Mouse (Mus musculus): ENCODE data around the gene Zfhx3.

Gene Zfhx3

DNA sequence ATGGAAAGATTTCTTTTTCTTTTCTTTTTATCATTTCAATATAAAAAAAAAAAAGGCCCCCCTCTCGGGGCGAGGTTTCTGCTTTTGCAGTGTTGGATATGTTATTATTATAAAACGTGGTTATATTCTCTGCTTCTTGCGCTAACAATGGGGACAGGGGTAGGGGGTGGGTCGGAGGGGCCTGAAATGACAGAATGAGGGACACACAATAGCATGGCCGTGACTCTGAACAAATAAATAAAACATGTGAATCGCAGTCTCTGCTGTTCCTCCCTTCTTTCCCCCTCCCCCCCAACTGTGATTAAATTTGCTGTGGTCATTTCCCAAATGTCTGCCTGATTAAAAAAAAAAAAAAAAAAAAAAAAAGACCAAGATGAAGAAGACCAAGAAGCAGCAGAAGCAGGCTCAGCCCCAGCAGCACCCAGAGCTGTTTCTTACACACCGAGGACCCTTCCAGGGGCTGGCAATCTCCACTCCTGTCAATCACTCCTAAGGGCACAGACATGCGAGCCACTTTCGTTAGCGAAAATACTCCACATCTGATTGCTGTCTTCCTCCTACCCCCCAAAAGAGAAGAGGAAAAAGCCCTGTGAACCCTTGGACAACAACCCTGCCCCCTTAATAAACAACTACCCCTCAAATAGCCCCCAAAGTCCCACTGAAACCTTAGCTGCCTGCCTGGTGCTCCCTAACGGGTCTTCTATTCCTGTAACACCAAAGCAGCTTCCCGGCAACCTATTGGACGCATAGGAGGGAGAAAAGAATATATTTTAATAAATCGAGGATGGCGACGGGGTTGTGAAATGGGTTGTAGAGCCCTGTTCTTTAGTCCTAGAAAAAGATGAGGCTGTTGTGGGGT lies 302.4 kb downstream of the Zfhx3 start:
- no peak for DNase-seq

DNA sequence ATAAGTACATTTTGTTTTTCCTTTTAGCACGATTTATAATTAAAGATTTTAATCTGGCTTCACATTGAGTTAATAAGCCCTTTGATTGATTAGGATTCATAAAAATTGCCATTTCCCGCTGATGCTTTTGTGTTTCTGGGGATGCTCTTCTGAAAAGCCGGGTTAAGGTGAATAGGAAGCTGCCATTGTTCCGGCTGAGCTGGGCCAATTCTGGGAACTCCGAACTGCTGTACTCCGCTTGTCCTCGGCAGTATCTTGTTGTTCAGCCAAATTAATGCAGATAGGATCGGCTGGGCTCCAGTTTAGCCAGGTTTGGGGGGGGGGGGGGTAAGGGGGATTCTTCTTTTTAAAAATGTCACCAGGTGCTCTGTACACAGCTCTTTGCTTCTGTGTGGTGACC lies 303.1 kb downstream of the Zfhx3 start:
- no peak for DNase-seq

DNA sequence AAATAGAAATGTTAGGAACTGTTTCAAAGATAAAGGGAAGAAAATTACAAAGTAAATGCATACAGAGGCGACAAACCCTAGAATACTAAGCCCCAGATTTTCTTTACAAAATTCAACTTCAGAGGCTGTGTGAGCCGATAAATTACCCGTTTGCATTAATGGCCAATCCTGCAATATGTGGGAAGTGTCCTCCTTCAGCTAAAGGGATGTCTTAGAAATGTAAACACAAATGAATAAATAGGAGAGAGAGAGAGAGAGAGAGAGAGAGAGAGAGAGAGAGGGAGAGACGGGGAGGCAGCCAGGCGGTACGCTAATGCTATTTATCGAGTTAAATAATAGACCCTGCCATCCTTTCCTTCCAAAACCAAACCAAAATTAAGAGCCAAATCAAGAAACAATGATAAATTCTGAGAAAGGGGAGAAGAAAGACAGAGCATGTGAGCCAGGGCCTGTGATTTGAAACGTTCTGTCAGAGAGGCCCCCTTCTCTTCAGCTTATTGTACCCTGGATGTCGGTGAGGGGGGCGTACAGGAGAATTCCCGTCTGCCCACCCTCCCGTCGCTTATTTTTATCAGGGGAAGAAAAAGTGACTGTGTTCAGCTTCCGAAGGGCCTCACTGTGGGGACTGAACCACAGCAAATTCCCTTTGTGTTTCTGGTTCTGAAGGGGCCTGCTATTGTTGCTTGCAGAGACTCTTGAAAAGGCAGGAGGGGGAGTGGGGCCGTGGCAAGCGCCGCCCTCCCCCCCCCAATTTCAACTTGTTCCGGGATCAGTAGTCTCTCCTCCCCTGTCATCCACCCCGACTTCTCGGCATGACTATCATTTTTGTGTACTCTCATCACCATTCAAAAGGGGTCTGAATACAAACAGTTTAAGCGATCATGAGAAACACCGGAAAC lies 303.8 kb downstream of the Zfhx3 start:
- no peak for DNase-seq

DNA sequence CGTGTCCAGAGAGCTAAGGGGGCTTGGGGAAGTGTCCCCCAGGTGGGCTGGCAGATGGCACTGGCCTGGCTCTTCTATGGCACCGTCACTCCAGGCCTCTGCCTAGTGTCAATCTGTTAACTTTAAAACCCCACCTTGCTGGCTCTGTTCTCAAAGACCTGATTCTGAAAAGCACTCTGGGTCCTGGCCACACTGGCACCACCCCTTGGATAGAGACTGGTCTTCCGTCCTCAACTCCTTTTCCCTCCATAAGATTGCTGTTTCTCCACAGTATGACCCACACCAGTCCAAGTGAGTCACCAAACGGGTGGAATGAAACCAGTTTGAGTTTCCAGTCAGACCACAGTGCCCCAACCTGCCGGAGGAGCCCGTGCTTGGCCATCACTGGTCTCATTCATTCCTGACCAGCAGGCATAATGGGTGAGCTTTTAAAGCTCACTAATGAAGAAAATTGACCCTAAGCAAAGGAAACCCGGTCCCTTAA lies 304.5 kb downstream of the Zfhx3 start:
- no peak for DNase-seq

DNA sequence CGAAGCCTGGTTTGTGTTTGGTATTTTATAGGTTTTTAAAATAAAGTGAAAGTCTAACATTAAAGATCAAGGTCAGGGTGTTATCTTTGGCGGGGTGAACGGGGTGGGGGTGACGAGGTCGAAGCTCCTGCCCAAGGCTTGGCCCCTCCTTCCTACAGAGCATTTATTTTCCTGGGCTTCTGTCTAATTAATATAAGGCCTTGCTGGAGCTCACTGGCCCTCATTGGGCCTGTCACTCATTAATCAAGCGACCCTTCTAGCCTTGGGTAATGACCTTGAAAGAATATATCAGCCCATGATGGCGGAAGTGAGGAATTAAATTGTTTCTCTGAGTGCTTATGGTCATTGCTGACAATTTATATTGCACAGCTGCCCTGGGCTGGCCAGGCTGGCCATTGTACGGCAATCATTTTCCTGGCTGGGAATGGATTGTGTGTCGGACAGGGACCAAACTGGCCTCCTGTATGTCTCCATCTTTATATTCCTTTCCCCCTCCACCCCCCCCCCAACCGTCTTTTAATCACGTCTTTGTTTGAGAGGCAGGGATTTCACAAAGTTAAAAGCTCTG lies 322.2 kb downstream of the Zfhx3 start:
- no peak for DNase-seq

DNA sequence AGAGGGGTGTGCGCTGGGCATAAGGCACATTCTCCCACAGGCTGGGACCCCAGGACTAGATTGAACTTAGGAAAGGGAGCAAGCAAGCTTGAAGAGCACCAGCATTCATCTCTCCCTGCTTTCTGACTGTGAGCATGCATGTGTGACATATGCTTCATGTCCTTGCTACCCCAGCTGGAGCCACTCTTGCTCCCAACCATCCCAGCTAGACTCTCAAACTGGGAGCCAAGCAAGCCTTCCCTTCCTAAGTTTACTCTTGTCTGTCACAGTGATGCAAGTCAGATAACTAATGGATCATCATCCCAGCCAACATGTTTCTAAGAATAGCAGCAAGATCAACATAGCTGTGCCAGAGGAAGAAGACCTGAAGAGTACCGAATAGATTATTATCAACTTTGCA lies 335.5 kb downstream of the Zfhx3 start:
- no peak for DNase-seq

DNA sequence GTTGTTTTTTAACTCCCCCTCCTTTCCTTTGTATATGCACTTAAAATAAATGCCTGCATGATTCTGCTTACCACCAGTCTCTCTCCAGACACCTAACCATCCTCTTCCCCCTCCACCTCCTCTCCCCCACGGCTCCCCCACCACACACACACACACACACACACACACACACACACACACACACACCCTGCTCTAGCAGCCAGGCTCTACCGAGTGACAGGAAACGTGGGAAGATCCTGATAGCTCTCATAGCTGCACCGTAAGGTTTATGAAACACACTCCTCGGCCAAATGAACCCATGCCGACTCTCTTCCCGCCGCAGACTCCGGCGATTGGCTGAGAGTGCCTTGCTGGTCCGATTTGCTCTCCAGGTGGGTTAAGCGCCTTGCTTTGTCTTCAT lies 339.5 kb downstream of the Zfhx3 start:
- DNase-seq: no peak

DNA sequence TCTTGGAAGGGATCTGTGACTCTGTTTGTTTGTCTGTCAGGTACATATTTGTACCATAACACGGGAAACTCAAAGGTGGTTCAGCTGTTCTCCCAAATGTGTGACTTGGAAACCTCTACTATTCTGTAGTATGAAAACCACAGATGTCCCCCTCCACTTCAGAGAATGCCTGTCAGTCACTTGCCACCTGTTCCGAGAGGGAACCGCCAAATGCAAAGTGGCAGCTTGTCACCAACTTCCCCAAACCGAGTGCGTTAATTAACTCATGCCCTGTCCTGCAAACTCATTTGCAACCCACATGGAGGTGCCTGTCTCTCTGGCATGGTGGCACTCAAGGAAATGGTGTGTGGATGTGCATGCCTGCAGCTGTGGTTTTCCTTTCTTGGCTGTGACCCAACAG lies 343.7 kb downstream of the Zfhx3 start:
- DNase-seq: no peak

DNA sequence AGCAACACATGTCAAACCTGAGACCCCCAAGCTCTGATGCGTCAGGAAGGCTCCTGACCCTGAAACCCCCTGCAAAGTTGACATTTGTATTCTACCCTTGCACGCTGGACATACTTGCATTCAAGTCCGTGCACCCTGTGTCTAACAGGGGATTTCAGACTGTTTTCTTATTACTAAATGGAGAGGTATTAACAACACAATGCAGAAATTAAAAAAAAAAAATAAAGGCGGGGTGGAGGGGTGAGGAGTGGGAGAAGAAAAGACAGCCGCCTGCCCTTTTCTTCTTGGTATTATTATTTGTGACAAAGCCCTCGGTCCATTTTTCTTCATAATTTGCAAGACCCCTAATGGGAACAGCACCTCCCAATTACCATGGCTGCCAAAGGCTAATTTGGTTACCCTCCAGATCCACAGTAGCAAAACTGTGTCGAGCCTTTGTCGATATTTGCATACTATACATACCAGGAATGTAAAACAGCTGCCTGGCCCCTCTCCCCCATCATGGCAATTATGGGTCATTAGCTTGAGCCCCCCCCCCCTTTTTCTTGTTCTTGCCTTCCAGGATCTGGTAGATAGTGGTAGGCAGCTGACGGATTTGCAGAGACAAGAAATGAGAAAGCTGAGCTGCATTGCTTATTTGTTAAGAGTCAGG lies 358.6 kb downstream of the Zfhx3 start:
- no peak for DNase-seq

DNA sequence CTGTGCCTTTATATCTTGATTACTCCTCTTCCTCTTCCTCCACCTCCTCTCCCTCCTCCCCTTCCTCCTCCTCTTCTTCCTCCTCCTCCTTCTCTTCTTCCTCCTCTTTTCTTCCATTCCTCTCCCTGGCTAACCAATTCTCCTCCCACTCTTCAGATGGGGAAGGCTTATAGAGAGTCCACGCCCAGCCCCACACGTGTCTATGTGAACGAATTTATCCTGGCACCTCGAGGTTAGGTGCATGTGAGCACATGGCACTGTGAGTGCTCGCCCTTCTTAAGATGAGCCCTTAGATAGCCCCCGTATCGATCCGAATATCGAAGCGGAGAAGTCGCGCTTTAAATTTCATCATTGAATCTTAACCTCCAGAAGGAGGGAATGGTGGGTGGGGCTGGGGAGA lies 359.2 kb downstream of the Zfhx3 start:
- DNase-seq: no peak

DNA sequence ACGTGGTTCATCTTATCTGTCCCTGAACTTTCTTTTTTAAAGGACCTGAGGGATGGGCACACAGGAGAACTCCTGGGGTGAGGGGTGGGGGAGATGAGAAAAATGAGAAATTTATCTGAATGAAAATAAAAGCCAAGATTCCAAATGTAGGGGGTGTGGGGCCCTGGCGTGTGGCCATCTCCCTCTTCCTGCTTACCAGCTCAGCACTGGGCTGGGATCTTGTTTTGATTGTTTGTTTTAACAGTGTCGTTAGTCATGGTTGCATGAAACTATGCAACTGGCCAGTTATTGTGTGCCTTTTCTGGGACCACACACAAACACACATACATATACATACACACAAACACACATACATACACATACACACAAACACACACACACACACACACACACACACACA lies 362.9 kb downstream of the Zfhx3 start:
- DNase-seq: no peak

DNA sequence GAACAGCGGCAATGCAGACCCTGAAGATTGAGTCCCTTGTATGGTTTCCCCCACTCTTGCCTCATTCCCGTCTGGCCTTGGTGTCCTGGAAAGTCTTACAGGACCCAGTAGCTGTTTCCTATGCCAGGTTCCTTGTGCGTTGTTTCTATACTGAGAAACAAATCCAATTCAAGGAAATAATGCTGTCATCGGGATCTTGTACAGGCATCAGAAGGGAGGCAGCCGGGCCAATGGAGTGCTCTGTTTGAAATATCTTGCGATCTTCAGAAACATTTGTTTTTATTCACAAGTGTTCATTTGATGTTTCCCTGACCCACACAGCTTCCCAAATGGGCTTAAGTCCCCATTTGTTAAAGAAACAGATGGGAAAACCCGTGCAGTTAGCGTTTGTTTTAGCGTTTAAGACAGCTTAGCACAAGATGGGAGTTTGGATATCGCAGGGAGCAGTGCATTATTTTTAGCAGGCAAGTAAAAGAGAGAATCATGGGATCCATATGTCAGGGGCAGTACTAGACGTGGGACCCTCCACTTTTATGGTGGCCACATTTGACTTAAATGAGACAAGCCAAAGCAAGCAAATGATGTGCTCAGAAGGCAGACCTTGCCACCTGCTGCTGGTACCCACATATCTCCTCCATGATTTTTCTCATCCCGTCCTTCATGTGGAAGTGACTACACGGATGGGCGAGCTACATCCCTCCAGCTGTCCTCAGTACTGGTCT lies 367.2 kb downstream of the Zfhx3 start:
- no peak for DNase-seq

DNA sequence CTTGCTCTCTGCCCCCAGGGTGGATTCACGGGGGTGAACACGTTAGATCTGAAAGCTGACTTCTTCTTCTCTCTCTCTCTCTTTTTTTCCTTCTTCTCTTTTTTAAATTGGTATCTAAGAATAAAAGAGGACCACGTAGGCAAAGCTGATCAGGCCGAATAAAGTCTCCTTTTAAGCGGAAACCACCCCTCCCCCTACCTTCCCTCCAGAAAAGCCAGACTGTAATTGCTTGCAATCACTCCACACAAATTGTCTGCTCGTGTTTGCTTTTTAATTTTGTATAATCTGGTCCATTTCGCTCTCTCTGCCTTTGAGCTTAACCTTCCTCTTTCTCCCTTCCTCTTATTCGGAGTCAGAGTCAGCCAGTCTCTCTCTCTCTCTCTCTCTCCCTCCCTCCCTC lies 372.6 kb downstream of the Zfhx3 start:
- DNase-seq: no peak

DNA sequence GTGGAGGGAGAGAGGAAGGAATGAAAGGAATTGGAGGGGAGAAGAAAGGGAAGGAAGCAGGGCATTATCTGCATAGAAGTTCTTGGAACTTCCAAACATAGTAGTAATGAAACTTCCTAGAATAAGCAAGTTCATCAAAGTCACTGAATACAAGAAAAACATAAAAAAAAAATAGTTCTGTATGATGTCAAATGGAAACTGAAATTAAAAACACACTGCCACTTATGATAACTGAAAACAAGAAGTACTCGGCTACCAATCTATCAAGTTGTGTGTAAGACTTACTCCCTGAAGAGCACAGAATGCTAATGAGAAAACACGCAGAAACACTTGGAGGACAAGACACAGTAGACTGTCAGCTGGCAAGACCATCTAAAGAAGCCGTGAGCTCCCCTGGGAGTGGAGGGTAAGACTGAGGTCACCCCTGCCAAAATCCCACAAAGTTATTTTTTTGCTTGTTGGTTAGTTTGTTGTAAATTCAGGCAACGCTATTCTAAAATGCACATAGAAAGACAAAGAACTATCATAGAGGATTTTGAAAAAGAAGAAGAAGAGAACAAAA lies 375.2 kb downstream of the Zfhx3 start:
- no peak for DNase-seq

DNA sequence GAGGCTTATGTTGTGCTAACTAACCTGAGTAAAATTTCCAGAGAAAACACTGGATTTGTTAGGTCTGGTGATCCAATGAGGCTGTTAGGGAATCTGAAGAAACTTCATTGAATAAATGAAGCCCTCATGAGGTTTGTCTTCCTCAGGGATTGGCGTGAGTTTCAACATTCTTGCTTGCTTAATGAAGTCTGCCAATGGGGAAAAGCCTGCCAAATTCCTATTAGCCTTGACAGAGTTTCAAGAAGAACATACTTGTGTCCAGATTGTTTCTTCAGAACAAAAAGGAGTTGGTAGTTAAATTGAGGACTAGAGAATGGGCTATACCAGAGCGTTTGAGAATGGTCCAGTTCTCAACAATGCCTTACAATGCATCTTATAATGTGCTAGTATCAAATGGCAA lies 385.3 kb downstream of the Zfhx3 start:
- no peak for DNase-seq

DNA sequence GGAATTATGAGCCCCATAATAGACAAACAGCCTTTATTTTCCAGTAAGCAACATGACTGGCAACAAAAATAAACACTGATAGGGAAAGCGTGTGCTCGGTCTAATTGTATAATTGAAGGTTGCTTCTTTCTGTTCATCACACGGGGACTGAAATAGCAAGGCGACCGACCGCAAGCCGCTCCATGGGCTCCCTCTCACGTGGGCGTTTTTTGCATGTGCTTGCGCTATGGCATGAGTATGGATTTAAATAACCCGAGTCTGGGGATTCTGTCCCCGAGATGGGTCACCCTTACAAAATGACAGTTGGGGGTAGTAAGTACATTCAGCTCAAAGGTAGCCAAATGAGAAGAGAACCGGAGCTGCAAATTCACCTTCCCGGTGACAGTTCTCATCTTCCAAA lies 405.9 kb downstream of the Zfhx3 start:
- DNase-seq: no peak

DNA sequence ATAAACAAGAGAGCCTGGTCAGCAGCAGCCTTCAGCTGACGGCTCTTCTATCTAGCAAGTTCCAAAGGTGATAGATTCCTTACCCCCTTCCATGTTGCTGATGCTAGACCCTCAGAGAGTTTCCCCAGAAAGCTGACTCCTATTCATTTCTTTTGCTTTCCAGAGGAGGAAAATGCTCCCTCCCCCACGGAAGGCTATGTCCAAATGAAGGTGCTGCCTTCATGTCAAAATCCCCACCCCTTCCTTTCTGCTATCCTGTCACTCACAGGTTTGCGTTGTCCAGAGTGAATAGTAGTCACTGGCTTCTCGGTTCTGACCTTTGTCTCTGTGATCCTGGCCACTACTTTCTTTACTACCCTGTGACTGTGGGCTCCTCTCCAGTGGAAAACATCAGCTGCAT lies 406.3 kb downstream of the Zfhx3 start:
- no peak for DNase-seq

DNA sequence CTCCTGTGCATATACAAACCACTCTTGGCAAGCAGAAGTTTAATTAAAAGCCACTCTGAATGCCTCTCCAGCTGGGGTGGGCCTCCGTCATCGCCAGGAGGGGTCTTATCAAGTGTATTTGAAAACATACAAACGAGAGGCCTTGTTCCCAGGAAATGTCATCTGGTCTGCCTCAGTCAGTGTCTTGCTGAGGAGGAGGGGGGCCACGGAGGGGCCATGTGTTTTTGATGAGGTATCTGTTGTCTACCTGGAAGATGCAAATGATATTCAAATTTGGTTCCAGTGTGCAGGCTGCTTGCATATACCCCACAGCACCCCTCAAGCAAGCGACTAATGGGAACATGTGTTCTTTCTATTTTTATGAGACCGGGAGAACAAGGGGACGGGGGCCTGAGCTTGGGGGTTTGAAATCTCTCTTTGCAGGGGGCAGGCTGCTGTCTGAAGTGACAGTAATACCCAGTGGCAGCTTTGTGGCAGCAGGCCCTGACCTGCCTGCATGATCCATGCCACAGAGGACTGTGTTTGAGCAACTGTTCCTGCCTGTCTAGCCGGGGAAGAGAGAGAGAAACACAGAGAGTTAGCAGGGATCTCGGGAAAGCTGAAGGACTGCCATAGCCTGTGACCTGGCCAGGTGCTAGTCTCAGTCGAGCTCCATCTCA lies 412.8 kb downstream of the Zfhx3 start:
- DNase-seq: no peak

DNA sequence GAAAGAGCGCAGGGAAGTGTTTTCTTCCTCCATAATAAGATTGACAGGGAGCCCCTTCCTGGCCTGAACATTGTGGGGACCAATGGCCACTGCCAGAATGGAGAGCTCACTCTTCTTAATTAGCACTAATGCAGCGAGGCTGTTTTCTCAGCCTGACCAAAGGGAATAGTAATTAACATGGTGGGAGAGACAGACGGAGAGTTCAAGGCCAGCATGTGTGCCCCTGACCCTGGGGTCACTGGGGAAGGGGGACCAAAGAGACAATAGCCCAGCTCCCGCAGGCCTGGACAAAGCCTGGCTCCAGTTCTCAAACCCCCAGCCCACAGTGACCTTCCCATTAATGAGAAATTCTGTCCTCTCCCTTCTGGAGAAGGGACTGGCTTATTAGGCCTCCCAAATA lies 419.0 kb downstream of the Zfhx3 start:
- no peak for DNase-seq

DNA sequence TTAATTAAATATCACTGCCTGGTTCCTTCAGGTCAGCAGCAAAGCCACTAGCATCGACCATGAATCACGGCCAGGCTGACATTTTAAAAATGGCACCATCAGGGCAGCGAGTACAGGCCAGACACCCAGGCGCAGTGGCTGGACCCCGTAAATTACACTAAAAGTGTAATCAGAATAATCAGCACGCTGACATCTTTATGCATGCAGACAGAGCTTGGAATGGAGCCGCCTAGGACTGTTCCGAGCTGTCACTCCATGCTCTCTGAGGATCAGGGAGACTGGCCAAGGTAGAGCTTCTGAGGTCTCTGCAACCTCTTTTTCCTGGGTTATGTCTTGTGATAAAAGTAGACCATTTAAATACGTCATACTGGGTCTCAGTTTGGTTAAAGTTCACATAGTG lies 420.0 kb downstream of the Zfhx3 start:
- DNase-seq: no peak

DNA sequence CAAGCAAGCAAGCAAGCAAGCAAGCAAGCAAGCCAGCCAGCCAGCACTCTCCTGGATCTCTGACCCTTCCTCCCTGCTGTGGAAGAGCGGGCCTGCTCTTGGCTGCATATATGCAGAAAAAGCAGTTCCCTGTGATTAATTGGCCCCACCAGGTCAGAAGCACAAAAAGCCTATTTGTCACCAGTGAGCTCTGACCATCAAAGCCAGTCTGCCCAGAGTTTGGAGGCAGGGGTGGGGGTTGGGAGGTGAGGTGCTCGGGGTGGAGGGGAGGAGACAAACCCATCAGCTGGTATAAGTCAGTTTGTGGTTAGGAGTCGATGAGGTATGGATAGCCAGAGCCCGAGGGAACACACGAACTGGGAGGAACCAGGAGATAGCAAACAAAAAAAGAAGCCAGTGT lies 421.0 kb downstream of the Zfhx3 start:
- DNase-seq: no peak

DNA sequence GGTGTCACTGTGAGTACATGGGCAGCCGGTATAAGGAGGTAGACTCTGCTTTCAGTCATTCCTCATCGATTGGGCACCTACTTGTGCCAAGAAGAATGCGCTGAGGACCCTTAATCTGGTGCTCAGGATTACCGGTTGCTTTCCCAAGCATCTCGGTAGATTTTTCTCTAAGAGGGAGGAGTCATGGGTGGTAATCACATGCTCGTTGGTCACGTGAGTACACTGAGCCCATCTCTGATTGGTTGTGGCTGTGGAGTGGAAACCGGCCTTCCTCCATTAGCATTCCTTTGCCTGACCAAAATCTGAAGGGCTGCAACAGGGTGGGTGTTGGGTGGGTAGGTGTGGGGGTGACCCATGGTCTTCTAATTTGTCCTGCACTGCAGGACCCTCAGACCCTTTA lies 421.4 kb downstream of the Zfhx3 start:
- no peak for DNase-seq

Data from cerebellum, adult 11-12 months (tissue).